ENCODE assay signal across 8 mouse cellular contexts in genomic region chr1:184844326-184845066, GRCm38 (mm10). TPM values are rescaled to one million over a fixed set of nuclear protein-coding genes. Genes with fewer than 3 reads are reported as not detected.
A peak's percentile ranks its signal among the peaks of the same experiment; 100 is the strongest.
DNase-seq lines count a peak whose midpoint lies in the region; ATAC-seq and TF ChIP-seq lines count a peak whose summit lies in the region.

No protein-coding gene starts in this region.

- H3K36me3 ChIP-seq in embryonic facial prominence, embryonic 13.5 days, result peaks cover 15% of the 10 kb centered on the region
- H3K36me3 ChIP-seq in hindbrain, embryonic 14.5 days (replicated peaks; ENCODE audit: control insufficient read depth, insufficient read depth), result peaks cover 8% of the 10 kb centered on the region; the same call in 1 of the 2 replicates
- peaks cover 11% of the 10 kb centered on the region; the same call in 1 of the 2 replicates for H3K36me3 ChIP-seq in liver, postnatal 0 days (replicated peaks; ENCODE audit: insufficient read depth, low read length)
- H3K36me3 ChIP-seq in neural tube, embryonic 15.5 days, result peaks cover 6% of the 10 kb centered on the region; the same call in 1 of the 2 replicates

- 15% methylated on average over 15 of the region's 15 CpGs for WGBS in embryonic facial prominence, embryonic 13.5 days
- 17% methylated on average over 15 of the region's 15 CpGs for WGBS in hindbrain, embryonic 14.5 days
- WGBS in liver, postnatal 0 days (ENCODE audit: insufficient replicate concordance), result 13% methylated on average over 15 of the region's 15 CpGs
- WGBS in neural tube, embryonic 15.5 days, result 18% methylated on average over 15 of the region's 15 CpGs

- ATAC-seq in CD4-positive, CD25-positive, alpha-beta regulatory T cell, adult 4 months, result no peak
- ATAC-seq in embryonic facial prominence, embryonic 13.5 days (ENCODE audit: insufficient number of reproducible peaks, insufficient read depth, low FRiP score, low TSS enrichment, low read depth), result no peak
- ATAC-seq in hindbrain, embryonic 14.5 days (ENCODE audit: low FRiP score), result no peak
- ATAC-seq in liver, postnatal 0 days, result no peak
- no peak for ATAC-seq in neural tube, embryonic 15.5 days (ENCODE audit: low FRiP score)

- peaks cover 24% of the 10 kb centered on the region for H3K4me1 ChIP-seq in embryonic facial prominence, embryonic 13.5 days
- H3K4me1 ChIP-seq in hindbrain, embryonic 14.5 days (replicated peaks; ENCODE audit: control insufficient read depth, insufficient read depth, low read length), result peaks cover 21% of the 10 kb centered on the region
- peaks cover 37% of the 10 kb centered on the region for H3K4me1 ChIP-seq in liver, postnatal 0 days (ENCODE audit: insufficient read depth)
- H3K4me1 ChIP-seq in neural tube, embryonic 15.5 days, result peaks cover 24% of the 10 kb centered on the region

- peak overlapping the region; percentile 90 for H3K27ac ChIP-seq in embryonic facial prominence, embryonic 13.5 days
- no peak overlapping the region for H3K27ac ChIP-seq in hindbrain, embryonic 14.5 days
- H3K27ac ChIP-seq in liver, postnatal 0 days (ENCODE audit: low read depth), result peak overlapping the region; percentile 93
- peak overlapping the region; percentile 78; the same call in 1 of the 2 replicates for H3K27ac ChIP-seq in neural tube, embryonic 15.5 days (replicated peaks)

- H3K9me3 ChIP-seq in embryonic facial prominence, embryonic 13.5 days, result no peaks in the 10 kb centered on the region
- H3K9me3 ChIP-seq in hindbrain, embryonic 14.5 days (ENCODE audit: control insufficient read depth, low read length), result no peaks in the 10 kb centered on the region
- no peaks in the 10 kb centered on the region for H3K9me3 ChIP-seq in liver, postnatal 0 days (ENCODE audit: low read length)
- H3K9me3 ChIP-seq in neural tube, embryonic 15.5 days (replicated peaks), result no peaks in the 10 kb centered on the region

- DNase-seq in CD4-positive, CD25-positive, alpha-beta regulatory T cell, adult 2 months (ENCODE audit: low read depth, low spot score), result peak; percentile 49
- peak; percentile 81 for DNase-seq in 416B (ENCODE audit: low read depth)
- no peak for DNase-seq in hindbrain, embryonic 14.5 days (ENCODE audit: low spot score)
- DNase-seq in liver, postnatal 0 days, result peak; percentile 64
- no peak for DNase-seq in left cerebral cortex, adult 8-10 months (ENCODE audit: low spot score in 2 of 2)

- H3K9ac ChIP-seq in embryonic facial prominence, embryonic 13.5 days, result peak overlapping the region; percentile 93
- peak overlapping the region; percentile 65 for H3K9ac ChIP-seq in hindbrain, embryonic 14.5 days
- H3K9ac ChIP-seq in liver, postnatal 0 days (replicated peaks), result peak overlapping the region; percentile 89
- H3K9ac ChIP-seq in neural tube, embryonic 15.5 days (replicated peaks), result peak overlapping the region; percentile 78

- TF ChIP-seq EP300 in liver, postnatal 0 days (IDR thresholded peaks at IDR 0.05; ENCODE audit: low read depth), result no peak

- peak overlapping the region; percentile 89 for H3K4me3 ChIP-seq in embryonic facial prominence, embryonic 13.5 days
- H3K4me3 ChIP-seq in hindbrain, embryonic 14.5 days (replicated peaks; ENCODE audit: low read length), result peak overlapping the region; percentile 60
- H3K4me3 ChIP-seq in liver, postnatal 0 days (ENCODE audit: low read depth, low read length), result peak overlapping the region; percentile 82
- H3K4me3 ChIP-seq in neural tube, embryonic 15.5 days (replicated peaks), result peak overlapping the region; percentile 86

- H3K4me2 ChIP-seq in embryonic facial prominence, embryonic 13.5 days, result peak overlapping the region; percentile 92
- H3K4me2 ChIP-seq in hindbrain, embryonic 14.5 days (replicated peaks), result peak overlapping the region; percentile 74
- H3K4me2 ChIP-seq in liver, postnatal 0 days (ENCODE audit: low read depth, low read length), result peak overlapping the region; percentile 91
- peak overlapping the region; percentile 86 for H3K4me2 ChIP-seq in neural tube, embryonic 15.5 days

- H3K27me3 ChIP-seq in embryonic facial prominence, embryonic 13.5 days, result peaks cover 30% of the 10 kb centered on the region
- H3K27me3 ChIP-seq in hindbrain, embryonic 14.5 days (ENCODE audit: control insufficient read depth, insufficient read depth, low read length), result peaks cover 14% of the 10 kb centered on the region; the same call in 1 of the 2 replicates
- no peaks in the 10 kb centered on the region for H3K27me3 ChIP-seq in liver, postnatal 0 days (ENCODE audit: insufficient read depth, low read length)
- H3K27me3 ChIP-seq in neural tube, embryonic 15.5 days (replicated peaks), result peaks cover 13% of the 10 kb centered on the region

- TF ChIP-seq CTCF in liver, postnatal 0 days (IDR thresholded peaks at IDR 0.05; ENCODE audit: low read depth), result peak; percentile 38

RNA-seq across cellular contexts. Expression of gene Marc2, which starts 1.8 kb away (rescaled TPM):
- polyA plus RNA-seq in CD4-positive, CD25-positive, alpha-beta regulatory T cell, adult 4 months (2017; shearing (Covaris generic)), result 10 to 100 TPM; 10.7 to 32.3 TPM
- polyA plus RNA-seq in embryonic facial prominence, embryonic 13.5 days (2015; fragmentation: Nextera tagmentation; extraction: Ambion mirVana), result 164 and 216 TPM in 2 replicates
- polyA plus RNA-seq in hindbrain, embryonic 14.5 days (2014; fragmentation: Nextera tagmentation; extraction: Ambion mirVana), result 141 and 144 TPM in 2 replicates
- polyA plus RNA-seq in liver, postnatal 0 days (2015; fragmentation: Nextera tagmentation; extraction: Ambion mirVana), result 608 and 698 TPM in 2 replicates
- 113 and 133 TPM in 2 replicates for polyA plus RNA-seq in neural tube, embryonic 15.5 days (2015; fragmentation: Nextera tagmentation; extraction: Ambion mirVana)
- 100 to 1,000 TPM; 154 to 172 (median 165) TPM for total RNA-seq in left cerebral cortex, adult 8-10 months (2022)

RNA-seq across cellular contexts. Expression of gene Marc1, which starts 33.4 kb away (rescaled TPM):
- polyA plus RNA-seq in CD4-positive, CD25-positive, alpha-beta regulatory T cell, adult 4 months (2017; shearing (Covaris generic)), result under 1 TPM in 1 of 2 experiments, not detected in 1; 0.44 TPM
- polyA plus RNA-seq in embryonic facial prominence, embryonic 13.5 days (2015; fragmentation: Nextera tagmentation; extraction: Ambion mirVana), result 0.36 TPM in 1 of 2 replicates, not detected in the other
- polyA plus RNA-seq in hindbrain, embryonic 14.5 days (2014; fragmentation: Nextera tagmentation; extraction: Ambion mirVana), result 0.21 and 0.33 TPM in 2 replicates
- 204 and 234 TPM in 2 replicates for polyA plus RNA-seq in liver, postnatal 0 days (2015; fragmentation: Nextera tagmentation; extraction: Ambion mirVana)
- 0.36 TPM in 1 of 2 replicates, not detected in the other for polyA plus RNA-seq in neural tube, embryonic 15.5 days (2015; fragmentation: Nextera tagmentation; extraction: Ambion mirVana)
- under 1 TPM in 1 of 4 experiments, not detected in 3; 0.28 TPM for total RNA-seq in left cerebral cortex, adult 8-10 months (2022)

RNA-seq across cellular contexts. Expression of gene C130074G19Rik, which starts 38.5 kb away (rescaled TPM):
- polyA plus RNA-seq in CD4-positive, CD25-positive, alpha-beta regulatory T cell, adult 4 months (2017; shearing (Covaris generic)), result not detected
- polyA plus RNA-seq in embryonic facial prominence, embryonic 13.5 days (2015; fragmentation: Nextera tagmentation; extraction: Ambion mirVana), result 1.4 and 1.6 TPM in 2 replicates
- 1.1 and 1.5 TPM in 2 replicates for polyA plus RNA-seq in hindbrain, embryonic 14.5 days (2014; fragmentation: Nextera tagmentation; extraction: Ambion mirVana)
- polyA plus RNA-seq in liver, postnatal 0 days (2015; fragmentation: Nextera tagmentation; extraction: Ambion mirVana), result 5.6 and 6.5 TPM in 2 replicates
- polyA plus RNA-seq in neural tube, embryonic 15.5 days (2015; fragmentation: Nextera tagmentation; extraction: Ambion mirVana), result 1.0 and 1.3 TPM in 2 replicates
- total RNA-seq in left cerebral cortex, adult 8-10 months (2022), result 10 to 100 TPM; 45.6 to 56.4 (median 48.8) TPM

Comparison
In these comparisons a context has a peak if more than half of its experiments do, and no peak if none do; other contexts are left out.
1. DNase-seq: peak in CD4-positive, CD25-positive, alpha-beta regulatory T cell, adult 2 months (single experiment), 416B (single experiment) and liver, postnatal 0 days (single experiment); none in hindbrain, embryonic 14.5 days (single experiment) and left cerebral cortex, adult 8-10 months (0 of 2).
2. RNA of gene Marc1, which starts 33.4 kb away (polyA plus RNA-seq): 204 to 234 TPM in liver, postnatal 0 days; 0.44 TPM in CD4-positive, CD25-positive, alpha-beta regulatory T cell, adult 4 months, 0.36 TPM in neural tube, embryonic 15.5 days, 0.21 to 0.33 TPM in hindbrain, embryonic 14.5 days and 0.36 TPM in embryonic facial prominence, embryonic 13.5 days; every median in the first group is over 100 times any median in the second.
3. Peak in every context shown above with its lines, with median percentiles within 50 percentile points of each other: H3K4me2 ChIP-seq, H3K4me3 ChIP-seq and H3K9ac ChIP-seq.